Mouse (Mus musculus) natural killer cell, adult 2 months (primary cell): ENCODE measurements around the gene Mesp2.

ENCODE experiments used
- DNase-seq, 2 experiments: peaks; one replicate each; pipeline ENCODE4 v3.0.0; 2022; ENCODE audit warnings: low spot score in 2 of 2

Gene Mesp2

DNA sequence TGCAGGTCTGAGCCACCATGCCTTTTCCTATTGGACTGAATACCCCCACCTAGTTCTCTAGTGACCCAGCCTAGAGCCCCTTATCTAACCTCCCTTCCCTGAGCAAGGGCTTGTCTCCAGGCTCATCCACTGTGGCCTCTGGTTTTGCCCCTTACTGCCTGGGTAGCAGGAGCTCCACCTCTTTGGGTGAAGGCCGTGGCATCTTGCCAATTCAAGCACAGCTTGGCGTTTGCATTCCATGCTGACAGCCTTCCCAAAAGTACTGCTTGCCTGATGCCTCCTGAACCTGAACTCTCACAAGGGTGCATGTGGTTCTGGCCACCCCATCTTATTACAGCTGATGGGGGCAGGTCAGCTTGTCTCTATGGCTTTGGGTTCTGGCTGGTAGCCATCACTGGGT, 6.6 kb upstream of the Mesp2 start:
- DNase-seq: no peak

DNA sequence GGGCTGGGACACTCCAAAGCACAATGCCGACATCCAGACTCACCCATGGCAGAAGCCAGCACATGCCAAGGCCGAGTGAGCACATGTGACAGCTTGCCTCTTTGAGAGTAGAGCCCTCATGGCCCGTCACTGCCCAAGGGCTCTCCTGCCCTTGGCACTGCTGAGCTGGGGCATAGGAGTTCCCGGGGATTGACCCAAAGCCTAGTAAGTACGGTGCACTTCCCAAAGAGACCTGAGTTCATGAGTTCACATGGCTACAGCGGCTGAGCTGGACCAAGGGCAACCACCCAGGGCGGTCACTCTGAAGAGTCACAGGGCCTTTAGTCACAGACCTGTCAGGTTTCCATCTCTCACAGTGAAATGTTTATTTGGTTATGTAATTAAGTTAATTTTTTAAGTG, 2.0 kb upstream of the Mesp2 start:
- no peak for DNase-seq

DNA sequence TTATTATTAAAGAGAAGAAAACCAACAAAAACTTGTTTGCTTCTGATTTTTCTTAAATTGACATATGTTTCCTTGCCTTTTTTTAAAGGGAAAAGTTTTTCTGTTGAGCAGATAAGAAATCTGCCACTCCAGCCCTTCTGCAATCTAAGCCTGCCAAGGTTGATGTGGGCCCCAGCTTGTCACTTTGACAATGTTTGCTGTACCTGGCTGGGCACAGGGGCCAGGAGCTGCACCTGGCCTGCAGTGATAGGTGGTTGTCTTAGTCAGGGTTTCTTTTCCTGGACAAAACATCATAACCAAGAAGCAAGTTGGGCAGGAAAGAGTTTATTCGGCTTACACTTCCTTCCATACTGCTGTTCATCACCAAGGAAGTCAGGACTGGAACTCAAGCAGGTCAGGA, 2.9 kb downstream of the Mesp2 start:
- DNase-seq: no peak

DNA sequence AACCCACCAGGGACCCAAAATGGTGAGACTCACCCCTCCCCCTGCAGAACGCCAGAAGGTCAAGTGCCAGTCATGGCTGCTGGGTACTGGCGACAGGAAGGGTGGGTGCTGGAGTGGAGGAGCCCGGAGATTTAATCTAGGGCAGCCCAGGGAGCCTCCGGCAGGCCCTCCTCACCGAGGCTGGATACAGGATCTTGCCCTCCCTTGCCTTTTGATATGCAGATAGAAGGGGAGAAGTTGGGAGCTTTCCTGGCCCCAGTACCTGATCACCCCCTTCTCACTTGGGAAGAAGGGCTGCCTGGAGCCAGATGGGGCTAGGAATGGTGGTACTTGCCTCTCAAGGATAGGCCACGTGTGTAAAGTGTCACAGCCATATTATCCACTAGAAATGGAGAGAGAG, 7.8 kb downstream of the Mesp2 start:
- no peak for DNase-seq

DNA sequence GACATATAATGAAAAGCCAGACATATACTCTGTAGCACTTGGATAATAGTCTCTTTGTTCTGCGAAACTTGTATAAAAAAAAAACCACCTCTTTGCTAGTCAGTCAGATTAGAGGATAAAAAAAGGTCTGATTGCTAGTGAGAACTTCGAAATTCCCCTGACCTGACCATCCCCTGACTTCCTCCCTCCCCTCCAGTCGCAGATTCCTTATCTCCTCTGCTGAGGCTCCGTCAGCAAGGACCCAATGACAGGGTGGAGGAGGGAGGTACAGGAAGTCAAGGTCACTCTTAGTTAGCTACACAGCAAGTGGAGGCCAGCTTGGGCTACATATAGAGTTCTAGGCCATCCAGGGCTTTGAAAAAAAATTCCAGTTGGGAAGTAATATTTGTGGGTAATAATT, 9.0 kb downstream of the Mesp2 start:
- no peak for DNase-seq

DNA sequence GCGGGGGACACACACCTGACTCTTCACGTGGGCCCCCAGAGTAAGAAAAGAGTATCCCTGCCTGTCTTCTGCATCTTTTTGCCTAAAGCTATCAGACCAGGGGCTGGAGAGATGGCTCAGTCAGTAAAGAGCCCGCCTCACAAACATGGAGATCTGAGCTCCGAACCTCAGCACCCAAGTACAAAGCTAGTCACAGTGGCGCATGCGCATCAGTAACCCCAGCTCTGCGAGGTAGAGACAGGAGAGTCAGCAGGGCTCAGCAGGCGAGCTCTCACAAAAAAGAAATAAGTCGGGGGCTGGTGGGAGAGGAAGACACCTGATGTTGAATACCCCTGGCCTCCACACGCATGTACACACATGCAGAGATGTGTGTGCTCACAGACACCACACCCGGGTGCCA, 9.5 kb downstream of the Mesp2 start:
- no peak for DNase-seq

DNA sequence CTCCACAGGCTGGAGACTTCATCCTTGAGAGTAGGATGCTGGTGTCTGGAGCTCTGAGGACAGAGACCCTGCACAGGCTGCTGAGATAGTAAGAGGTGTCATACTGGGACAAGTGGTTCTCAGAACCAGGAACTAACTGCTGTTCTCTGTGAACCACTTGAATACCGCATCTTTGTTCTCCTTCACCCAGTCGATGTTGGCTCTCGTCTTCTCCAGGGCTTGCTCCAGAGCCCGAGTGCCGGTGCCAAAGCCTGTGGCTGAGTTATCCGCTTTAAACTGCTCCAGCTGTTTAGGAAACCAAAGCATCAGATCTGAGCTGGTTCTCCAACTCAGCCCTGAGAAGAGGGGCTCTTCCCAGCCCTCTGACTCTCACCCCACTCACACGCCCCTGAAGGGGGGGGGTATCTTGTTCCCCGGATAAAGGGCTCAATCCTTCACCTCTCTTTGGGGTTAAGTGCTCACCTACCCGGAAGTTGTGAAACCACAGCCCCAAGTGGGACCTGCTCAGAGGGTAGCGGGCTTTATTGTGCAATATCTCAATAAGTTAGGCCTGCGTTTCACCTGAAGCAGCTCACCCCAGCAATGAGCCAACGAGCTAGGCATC, 11.7 kb downstream of the Mesp2 start:
- DNase-seq: no peak

DNA sequence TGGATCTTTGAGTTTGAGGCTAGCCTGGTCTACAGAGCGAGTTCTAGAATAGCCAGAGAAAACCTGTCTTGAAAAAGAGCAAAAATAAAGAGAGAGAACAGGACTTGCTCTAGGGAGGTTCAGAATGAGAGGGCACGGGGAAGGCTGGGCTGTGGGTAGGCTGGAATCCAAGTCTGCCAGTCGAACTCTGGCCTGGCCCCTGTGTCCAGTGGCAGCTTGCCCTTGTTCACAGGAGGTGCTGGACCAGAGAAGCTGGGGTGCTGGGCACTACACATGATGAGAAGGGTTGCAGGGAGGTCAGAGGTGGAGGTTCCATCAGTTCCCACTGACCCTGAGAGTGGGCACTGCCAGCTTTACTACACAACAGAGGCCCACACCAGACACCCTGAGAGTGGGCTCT, 17.8 kb downstream of the Mesp2 start:
- no peak for DNase-seq

DNA sequence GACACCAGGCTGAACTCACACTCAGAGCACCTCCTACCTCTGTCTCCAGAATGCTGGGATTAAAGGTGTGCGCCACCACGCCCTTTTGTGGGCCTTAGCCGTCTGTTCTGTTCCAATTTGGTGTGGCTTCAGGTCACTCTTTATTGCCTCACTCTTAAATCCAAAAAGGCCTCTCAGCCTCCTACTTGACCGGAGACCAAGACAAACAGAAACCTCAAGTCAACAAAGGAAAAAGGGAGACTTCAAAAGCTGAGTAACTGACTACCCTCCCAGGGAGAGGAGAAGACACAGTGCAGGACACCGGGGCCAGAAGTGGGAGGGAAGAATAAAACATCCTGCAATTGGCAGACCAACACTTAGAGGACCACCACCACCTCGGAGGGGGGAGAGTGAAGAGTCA, 20.6 kb downstream of the Mesp2 start:
- no peak for DNase-seq

DNA sequence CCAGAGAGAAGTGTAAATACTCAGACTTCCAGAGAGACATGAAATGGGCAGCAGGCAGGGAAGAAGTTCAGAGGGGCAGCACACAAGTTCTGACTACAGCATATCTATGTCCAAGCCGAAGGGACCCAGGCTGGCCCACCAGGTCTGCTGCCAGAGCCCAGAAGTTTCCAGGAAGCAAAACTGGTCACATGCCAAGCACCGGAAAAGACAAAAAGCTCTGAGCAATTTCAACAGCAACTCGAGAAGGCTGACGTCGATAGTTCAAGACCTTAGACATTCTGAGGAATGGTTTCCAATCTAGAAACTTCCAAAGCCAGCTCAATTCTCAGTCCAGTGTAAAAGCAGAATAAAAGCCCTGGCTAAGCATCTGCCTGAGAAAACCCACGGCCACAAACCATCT, 21.1 kb downstream of the Mesp2 start:
- DNase-seq: no peak

DNA sequence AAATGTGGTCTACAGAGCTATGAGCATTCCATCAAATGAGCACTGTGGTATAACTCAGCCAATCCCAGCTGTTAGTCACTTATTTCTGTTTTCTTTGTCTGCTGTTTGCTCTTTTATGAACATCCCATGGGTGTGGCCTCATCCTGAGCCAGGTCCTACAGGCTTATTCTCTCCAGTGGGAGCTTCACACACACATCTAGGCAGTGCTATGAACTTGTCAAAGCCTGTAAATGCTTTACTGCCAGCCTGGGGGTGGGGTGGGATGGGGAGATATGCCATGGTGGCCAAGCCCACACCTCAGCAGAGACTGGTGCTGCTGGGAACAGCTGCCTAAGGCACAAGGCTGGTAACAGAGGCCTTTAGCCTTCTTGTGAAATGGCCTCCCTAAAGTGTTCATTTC, 22.5 kb downstream of the Mesp2 start:
- DNase-seq: no peak

DNA sequence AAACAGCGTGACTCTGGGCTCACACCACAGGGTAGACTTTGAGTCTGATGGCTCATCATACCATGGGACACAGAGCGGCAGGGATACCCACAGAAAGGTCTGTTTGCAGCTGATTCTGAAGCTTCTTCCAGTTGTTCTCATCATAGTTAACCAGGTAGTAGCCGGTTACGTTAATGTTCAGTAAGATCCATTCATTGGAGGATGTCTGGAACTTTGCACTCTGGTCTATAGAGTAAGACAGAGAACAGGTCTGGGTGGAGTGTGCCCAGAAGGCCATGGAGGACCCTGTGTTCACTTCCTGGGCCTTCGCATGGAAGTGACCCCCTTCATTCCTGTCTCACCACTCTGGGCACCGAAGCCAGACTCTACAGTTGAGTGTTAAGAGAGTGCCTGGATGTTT, 24.7 kb downstream of the Mesp2 start:
- no peak for DNase-seq

DNA sequence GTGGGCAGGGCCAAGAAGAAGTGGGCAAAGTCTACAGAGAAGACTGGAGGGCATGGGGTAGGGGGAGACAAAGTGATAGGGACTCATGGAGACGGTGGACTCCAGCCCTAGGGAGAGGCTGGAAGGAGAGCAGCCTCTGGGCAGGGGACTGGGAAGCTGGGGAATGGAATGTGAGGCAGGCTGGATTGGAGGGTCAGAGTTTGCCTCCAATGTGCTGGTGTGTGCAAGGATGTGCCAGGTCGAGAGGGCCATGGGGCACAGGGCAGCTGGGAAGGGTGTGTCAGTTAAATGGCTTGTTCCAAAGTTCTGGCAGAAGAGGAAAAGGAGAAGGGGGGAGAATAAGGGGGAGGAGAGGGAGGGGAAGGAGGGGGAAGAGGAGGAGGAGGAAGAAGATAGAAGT, 26.7 kb downstream of the Mesp2 start:
- no peak for DNase-seq

DNA sequence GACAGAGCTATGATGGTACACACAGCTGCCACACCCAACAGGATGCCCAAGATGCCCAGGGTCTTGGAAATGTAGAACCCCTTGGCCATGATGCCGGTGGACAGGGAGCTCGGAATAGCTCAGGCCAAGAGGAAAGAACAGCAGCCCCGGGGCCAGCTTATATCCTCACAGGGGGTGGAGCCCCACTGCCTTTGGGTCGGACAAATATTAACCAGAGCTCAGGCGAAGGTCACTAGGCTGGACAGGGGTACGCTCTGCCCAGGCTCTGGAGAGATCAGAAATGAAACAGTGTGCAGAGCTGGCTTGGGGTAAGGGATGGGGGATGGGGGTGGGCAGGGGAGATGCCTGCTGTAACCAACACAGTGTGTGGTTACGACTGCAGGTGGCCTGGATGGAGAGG, 31.6 kb downstream of the Mesp2 start:
- no peak for DNase-seq

DNA sequence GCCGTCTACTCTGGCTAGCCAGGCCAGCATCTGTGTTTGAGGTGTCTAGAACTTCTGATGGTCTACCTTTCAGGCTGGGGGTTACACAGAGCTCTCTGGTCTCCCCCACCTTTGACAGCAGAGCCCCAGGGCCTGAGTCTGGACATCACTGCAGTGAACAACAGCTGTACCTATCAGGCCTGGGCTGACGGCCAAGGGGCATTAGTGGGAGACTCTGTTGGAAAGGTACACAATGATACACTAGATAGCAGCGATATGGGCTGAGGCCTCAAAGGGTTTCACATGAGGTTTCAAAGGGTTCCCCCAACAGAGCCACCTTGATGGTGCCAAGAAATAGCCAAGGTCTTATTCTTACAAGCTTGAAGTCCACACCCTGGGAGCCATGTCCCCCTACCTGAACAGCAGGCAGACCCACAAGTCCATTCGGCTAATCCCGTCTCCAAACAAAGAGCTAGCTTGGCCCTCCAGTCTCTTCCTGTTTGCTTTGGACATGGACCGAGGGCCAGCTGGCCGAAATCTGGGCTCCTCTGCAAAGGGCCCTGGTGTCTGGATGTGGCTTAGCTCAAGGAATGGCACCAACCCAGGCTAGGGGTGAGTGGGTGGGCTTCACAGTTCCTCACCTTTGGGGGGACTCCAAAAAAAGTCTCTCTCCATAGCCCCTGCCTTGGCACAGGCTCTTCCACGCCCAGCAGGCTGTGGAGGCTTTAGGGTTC, 33.7 kb downstream of the Mesp2 start:
- DNase-seq: no peak

DNA sequence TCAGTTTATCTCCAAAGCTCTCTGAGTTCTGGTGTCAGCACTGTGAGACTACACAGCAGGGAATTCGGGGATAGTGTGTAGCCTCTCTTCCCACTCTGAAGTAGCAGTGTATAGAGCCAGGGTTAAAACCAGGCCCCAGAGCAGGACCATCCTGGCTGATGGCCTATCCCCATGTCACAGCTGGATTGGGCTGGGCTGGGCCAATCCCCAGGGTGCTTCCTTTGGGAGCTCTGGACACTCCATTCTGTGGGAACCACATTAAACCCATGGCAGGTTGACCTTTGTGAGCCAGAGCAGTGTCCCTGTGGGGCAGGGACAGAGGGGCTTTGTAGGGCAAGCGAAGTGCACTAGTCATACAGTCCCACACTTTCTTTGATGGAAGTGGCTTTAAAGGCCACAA, 35.8 kb downstream of the Mesp2 start:
- no peak for DNase-seq

DNA sequence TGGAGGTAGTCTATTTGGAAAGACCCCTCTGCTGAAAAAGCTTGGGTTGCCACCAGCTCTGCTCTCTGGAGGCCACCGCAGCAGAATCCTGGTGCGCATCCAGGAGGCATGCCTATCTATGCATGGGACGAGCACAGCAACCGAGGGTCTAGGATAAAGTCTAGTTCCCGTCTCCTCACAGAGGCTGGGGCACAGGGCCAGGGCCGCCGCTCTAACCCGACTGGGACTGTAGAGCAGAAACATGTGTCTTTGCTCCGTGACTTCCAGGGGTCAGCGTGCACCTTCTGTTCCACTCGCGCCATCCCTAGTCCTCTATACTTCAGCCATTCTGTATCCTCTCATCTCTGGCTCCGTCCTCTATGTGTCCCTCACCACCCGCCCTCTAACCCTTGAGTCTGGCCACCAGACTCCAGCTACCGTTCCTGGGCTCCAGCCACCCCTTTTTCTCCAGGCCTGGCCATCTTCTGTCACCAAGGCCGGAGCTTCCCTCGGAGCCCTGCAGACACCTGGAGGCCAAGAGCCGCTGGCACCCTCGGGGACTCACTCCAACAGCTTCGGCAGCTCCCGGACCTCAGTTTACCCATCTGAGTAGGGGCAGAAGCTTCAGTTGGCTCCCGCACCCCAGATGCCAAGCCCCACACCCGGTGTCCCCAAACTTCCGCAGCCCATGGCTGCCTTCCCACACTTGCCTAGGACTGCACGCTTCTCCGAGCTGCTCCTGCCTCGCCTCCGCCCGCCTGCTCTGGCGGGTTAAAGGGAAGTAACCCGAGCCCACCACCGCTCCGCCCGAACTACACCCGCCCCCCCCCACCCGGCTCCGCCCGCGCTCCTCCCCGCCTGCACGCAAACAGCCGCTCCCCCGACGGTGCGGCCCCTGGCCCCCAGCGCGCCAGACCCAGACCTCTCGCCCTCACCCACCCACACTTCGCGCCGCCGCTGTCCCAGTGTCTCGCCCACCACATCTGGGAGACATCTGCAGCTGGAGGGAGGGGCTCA, 37.2 kb downstream of the Mesp2 start:
- no peak for DNase-seq

DNA sequence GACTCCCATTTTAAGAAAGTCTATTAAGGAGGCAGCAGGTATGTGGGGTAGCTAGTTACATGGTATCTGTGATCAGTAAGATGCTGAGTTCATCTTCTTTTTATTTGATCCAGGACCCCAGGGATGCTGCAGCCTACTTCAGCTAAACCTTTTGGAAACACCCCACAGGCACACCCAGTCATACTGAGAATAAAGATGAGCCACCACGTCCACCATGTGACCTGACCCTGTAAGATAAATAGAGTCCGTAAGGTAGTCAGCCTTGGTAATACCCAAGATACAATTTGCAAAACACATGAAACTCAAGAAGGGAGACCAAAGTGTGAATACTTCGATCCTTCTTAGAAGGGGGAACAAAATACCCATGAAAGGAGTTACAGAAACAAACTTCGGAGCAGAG, 45.8 kb downstream of the Mesp2 start:
- no peak for DNase-seq

DNA sequence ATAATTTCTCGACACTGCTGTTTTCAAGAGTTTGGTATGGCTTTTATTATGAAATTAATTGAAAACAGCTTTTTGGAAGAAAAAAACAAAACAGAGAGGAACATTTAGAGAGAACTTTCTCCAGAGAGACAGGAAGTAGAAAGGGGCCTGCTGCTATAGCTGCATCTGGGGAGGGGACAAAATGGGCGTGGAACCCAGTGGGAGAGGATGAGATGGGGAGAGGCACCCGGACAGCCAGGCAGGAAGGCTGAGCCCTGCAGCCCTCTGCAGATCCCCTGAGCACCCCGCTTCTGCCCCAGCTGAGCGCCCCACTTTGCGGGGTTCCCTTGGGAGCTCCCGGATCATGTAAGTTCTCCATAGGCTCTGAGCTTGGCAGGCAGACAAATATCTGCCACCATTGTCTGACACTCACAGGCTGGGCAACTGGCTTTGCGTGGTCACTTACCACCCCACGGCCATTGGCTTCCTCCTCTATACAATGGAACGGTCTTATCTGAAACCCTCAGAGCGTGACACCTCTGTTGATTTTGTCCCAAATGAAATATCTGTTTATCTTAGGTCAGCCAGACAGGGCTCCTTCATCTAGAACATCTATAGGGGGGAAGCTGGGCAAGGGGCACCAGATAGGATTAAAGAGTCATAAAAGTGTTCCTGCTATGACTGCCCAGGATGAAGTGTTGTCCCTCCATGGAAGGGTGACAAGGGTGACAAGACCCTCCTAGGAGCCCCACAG, 47.8 kb downstream of the Mesp2 start:
- no peak for DNase-seq

DNA sequence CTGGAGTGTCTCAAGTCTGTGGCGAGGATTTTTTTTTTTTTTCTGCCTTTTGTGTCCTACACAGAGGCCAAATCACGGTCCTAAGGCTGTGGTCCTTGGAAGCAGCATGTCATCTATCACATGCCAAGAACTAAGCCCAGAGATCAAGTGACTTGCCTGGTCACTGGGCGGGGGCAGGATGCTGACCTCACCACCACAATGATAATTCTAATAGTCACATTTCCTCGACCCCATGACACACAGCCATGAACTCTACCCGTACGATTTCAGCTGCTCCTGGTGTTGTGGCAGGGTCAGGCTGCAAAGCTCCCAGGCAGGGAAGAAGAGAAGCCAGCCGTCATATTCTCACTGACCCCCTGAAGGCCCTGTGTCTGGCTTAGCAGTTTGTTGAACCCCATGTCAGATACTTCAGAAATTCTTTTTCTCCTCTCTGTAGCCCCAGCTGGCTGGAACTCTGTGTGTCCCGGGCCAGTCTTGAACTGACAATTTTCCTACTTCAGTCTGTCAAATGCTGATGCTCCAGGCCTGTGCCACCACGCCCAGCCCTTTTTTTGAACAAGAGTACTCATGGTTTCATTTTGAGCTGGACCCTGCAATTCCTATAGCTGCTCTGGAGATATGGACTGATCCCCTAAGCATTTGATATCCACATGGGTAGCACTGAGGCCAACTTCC, 48.6 kb downstream of the Mesp2 start:
- DNase-seq: no peak

DNA sequence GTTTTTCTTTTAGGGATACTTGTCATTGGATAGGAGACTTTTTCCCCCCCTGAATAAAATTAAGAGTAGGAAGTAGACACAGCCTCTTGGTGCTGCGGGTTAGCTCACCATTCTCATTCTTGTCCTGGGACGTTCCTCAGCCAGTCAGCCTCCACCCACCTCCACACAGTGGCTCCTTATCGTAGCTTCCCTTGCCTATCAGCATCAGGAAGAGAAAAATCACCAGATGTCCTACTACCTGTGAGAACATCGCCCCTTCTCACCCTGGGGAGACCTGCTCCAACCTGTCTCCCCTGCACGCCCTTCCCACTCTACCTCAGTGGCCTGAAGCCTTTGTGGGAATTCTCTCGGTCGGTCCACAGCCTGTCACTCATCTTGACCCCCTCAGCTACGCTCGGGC, 50.3 kb downstream of the Mesp2 start, which contains the start of gene Anpep:
Gene Anpep (minus strand): TSS at position 249 of the 400 bp plus-strand sequence.
- no peak for DNase-seq
